Mouse (Mus musculus): Measurements from ENCODE around the gene Spata4.
"Not testable (repeated sequence)": the region's sequence is repeated elsewhere in the genome, so short reads cannot be mapped to it uniquely, and the experiment has no call there.

Spata4 gene

GRCm38 (mm10) chr8:54600671-54601251 lies at the start of gene Spata4:
Gene Spata4 (plus strand): TSS chr8:54600781.
- DNase-seq (ENCODE audit: extremely low spot score, low read depth, low spot score): no peak

DNA sequence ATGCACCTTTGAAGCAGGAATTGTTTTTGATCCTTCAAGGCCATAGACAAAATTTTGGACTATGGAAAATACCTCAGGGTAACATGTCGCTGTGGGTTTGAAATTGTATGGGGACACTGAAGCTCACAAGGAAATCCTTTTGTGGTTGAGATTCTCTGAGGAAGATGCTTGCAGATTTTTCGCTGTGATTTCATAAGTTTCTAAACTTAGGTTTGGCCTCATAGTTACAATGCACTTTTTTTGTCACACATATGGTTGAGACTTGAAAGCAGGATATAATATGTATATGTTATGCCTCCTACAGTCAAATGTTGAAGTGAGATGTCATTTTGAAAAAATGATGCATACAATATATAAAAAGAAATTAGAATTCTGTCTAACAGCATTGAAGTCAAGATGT lies 45.7 kb upstream of the Spata4 start:
- no peak for DNase-seq (ENCODE audit: extremely low spot score, low read depth, low spot score)

- DNase-seq (ENCODE audit: extremely low spot score, low read depth, low spot score): no peak
These were observed 38.4 kb upstream of the Spata4 start for GRCm38 (mm10) chr8:54562137-54562536.

DNA sequence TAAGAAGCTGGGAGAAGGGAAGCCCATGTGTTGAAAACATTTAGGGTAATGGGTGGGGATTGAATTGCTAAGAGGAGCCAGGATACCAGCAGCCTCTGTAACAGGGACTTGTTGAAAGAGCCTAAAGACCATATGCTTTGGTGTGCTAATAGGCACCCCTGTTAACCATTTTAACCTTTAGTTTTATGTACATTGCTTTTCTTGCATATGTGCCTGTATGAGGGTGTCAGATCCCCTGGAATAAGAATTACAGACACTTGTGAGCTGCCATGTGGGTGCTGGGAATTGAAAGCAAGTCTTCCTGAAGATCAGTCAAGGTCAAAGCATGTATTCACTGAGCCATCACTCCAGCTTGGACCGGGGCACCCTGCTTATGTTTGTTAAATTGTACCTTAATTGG lies 35.4 kb upstream of the Spata4 start:
- DNase-seq (ENCODE audit: extremely low spot score, low read depth, low spot score): no peak

- DNase-seq (ENCODE audit: extremely low spot score, low read depth, low spot score): no peak
These were observed 34.8 kb upstream of the Spata4 start for GRCm38 (mm10) chr8:54565603-54566260.

DNA sequence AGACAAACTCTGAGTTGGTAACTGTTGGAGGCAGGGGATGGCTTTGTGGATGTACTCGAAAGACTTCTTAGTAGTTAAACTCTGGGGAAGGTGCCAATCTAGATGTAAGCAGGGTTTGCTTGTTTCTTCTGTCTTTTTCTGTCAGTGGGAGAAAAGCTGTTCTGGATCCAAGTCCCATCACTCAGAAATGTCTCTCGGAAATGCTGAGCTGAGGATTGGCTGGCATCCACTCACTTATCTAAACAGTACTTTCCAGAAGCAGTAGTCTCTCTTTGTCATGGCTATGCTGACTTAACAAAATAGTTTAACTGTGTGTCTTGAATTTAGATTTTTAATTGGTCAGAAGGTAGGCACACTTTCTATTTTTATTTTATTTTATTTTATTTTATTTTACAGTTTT lies 33.4 kb upstream of the Spata4 start:
- DNase-seq (ENCODE audit: extremely low spot score, low read depth, low spot score): no peak

- no peak for DNase-seq (ENCODE audit: extremely low spot score, low read depth, low spot score)
These were observed 29.7 kb upstream of the Spata4 start for GRCm38 (mm10) chr8:54570618-54571609.

GRCm38 (mm10) chr8:54581436-54581835 lies 19.1 kb upstream of the Spata4 start:
- no peak for DNase-seq (ENCODE audit: extremely low spot score, low read depth, low spot score)

DNA sequence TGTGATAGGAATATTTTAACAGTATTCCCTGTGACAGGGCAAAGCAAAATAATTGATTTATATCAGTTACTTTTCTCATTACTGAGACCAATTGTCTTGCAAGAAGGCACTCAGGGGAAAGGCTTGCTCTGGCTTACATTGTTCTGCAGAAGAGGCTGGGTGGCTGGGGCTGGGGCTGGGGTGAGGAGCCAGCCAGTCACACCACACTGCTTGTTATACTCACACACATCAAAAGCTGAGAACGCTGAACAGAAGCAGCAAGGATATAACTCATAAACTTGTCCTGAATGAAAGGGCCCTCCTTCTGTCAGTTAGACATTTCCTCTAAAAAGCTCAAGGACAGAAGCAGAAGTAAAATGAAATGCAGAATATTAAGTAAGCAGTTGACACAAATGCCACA lies 17.7 kb upstream of the Spata4 start:
- no peak for DNase-seq (ENCODE audit: extremely low spot score, low read depth, low spot score)

- no peak for DNase-seq (ENCODE audit: extremely low spot score, low read depth, low spot score)
These were observed 5.9 kb upstream of the Spata4 start for GRCm38 (mm10) chr8:54594634-54595033.

GRCm38 (mm10) chr8:54596051-54596450 lies 4.5 kb upstream of the Spata4 start:
- no peak for DNase-seq (ENCODE audit: extremely low spot score, low read depth, low spot score)

DNA sequence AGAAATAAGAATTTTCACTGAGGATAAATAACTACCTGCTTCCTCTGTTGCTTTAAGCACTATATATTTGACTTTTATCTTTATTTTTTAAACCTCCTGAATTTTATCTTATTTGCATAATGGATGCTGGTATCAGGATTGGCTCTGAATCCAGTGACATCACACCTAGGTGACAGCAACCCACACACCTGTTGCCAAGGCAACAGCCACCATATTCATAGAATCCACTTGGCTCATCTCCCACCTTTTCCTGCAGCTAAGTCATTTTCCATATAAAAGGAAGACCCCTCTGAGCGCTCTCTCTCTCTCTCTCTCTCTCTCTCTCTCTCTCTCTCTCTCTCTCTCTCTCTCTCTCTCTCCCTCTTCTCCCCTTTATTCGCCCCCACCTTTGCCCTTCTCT lies 3.6 kb upstream of the Spata4 start:
- no peak for DNase-seq (ENCODE audit: extremely low spot score, low read depth, low spot score)

DNA sequence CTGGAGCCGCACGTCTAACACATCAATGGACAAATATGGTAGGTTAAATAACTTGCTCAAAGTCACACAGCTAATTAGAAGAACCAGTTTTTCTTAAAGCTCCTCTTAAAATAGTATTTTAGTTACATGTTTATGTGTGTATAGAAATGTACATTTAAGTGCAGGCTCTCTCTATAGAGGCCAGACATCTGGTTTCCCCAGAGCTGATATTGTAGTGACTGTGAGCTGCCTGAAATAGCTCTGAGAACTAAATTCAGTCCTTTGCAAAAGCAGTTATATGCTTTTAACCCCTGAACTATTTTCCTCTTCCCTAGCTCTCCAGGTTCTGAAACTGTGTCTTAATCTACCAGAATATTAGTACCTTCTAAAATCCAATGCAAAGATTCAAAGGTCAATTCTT lies 3.2 kb upstream of the Spata4 start:
- no peak for DNase-seq (ENCODE audit: extremely low spot score, low read depth, low spot score)

GRCm38 (mm10) chr8:54603440-54603839 lies 2.9 kb downstream of the Spata4 start:
- no peak for DNase-seq (ENCODE audit: extremely low spot score, low read depth, low spot score)

- DNase-seq (ENCODE audit: extremely low spot score, low read depth, low spot score): no peak
These were observed 8.8 kb downstream of the Spata4 start for GRCm38 (mm10) chr8:54609336-54609735.

DNA sequence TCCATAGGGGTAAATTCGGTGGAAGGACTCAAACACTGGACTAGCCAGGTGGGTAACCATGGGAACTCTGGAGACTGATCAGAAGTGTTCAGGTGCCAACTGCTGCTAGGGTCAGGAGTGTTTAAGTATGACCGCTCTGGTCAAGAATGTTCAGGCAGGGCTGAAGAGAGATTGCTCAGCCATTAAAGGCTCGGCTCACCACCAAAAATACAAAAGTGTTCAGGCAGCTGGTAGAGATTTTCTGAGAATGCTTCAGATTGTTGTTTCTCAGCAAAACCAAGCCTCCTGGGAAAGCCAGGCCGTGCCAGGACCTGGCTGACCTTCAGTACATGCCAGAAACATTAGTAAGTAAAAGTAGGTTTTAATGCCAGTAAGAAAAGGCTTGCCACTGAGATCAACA lies 9.7 kb downstream of the Spata4 start:
- DNase-seq (ENCODE audit: extremely low spot score, low read depth, low spot score): no peak

- not testable (repeated sequence) for DNase-seq (ENCODE audit: extremely low spot score, low read depth, low spot score)
These were observed 16.1 kb downstream of the Spata4 start for GRCm38 (mm10) chr8:54616710-54617109.

- no peak for DNase-seq (ENCODE audit: extremely low spot score, low read depth, low spot score)
These were observed 38.1 kb downstream of the Spata4 start for GRCm38 (mm10) chr8:54638634-54639033.
